Mouse (Mus musculus): Measurements from ENCODE around the gene Stxbp4.

Gene Stxbp4

GRCm38 (mm10) chr11:90558359-90559047, 79.4 kb downstream of the Stxbp4 start:
- no peak for DNase-seq (ENCODE audit: low read depth, low spot score)

GRCm38 (mm10) chr11:90556517-90556916, 81.4 kb downstream of the Stxbp4 start:
- DNase-seq (ENCODE audit: low read depth, low spot score) = no peak

GRCm38 (mm10) chr11:90553963-90554362, 83.9 kb downstream of the Stxbp4 start:
- no peak for DNase-seq (ENCODE audit: low read depth, low spot score)

GRCm38 (mm10) chr11:90552303-90553201, 85.3 kb downstream of the Stxbp4 start:
- no peak for DNase-seq (ENCODE audit: low read depth, low spot score)

- no peak for DNase-seq (ENCODE audit: low read depth, low spot score)
These were observed 89.3 kb downstream of the Stxbp4 start for GRCm38 (mm10) chr11:90548560-90548959.

GRCm38 (mm10) chr11:90538636-90539263, 99.1 kb downstream of the Stxbp4 start:
- DNase-seq (ENCODE audit: low read depth, low spot score) = no peak

- no peak for DNase-seq (ENCODE audit: low read depth, low spot score)
These were observed 112.6 kb downstream of the Stxbp4 start for GRCm38 (mm10) chr11:90525311-90525710.

GRCm38 (mm10) chr11:90521040-90521439, 116.8 kb downstream of the Stxbp4 start:
- DNase-seq (ENCODE audit: low read depth, low spot score) = no peak

GRCm38 (mm10) chr11:90517750-90518149, 120.1 kb downstream of the Stxbp4 start:
- no peak for DNase-seq (ENCODE audit: low read depth, low spot score)

- DNase-seq (ENCODE audit: low read depth, low spot score) = no peak
These were observed 125.2 kb downstream of the Stxbp4 start for GRCm38 (mm10) chr11:90512538-90513219.

- DNase-seq (ENCODE audit: low read depth, low spot score) = no peak
These were observed 136.0 kb downstream of the Stxbp4 start for GRCm38 (mm10) chr11:90501846-90502245.

GRCm38 (mm10) chr11:90499918-90500317, 138.0 kb downstream of the Stxbp4 start:
- no peak for DNase-seq (ENCODE audit: low read depth, low spot score)

- no peak for DNase-seq (ENCODE audit: low read depth, low spot score)
These were observed 139.4 kb downstream of the Stxbp4 start for GRCm38 (mm10) chr11:90498461-90498860.

- DNase-seq (ENCODE audit: low read depth, low spot score) = no peak
These were observed 142.9 kb downstream of the Stxbp4 start for GRCm38 (mm10) chr11:90494981-90495380.

GRCm38 (mm10) chr11:90492511-90492910, 145.4 kb downstream of the Stxbp4 start:
- DNase-seq (ENCODE audit: low read depth, low spot score) = no peak

GRCm38 (mm10) chr11:90489166-90489565, 148.7 kb downstream of the Stxbp4 start:
- no peak for DNase-seq (ENCODE audit: low read depth, low spot score)

GRCm38 (mm10) chr11:90487686-90488085, 150.2 kb downstream of the Stxbp4 start:
- no peak for DNase-seq (ENCODE audit: low read depth, low spot score)

GRCm38 (mm10) chr11:90484750-90485637, 152.9 kb downstream of the Stxbp4 start:
- DNase-seq (ENCODE audit: low read depth, low spot score) = no peak

GRCm38 (mm10) chr11:90483766-90484165, 154.1 kb downstream of the Stxbp4 start:
- DNase-seq (ENCODE audit: low read depth, low spot score) = no peak

GRCm38 (mm10) chr11:90481828-90482227, 156.1 kb downstream of the Stxbp4 start:
- no peak for DNase-seq (ENCODE audit: low read depth, low spot score)

- no peak for DNase-seq (ENCODE audit: low read depth, low spot score)
These were observed 167.6 kb downstream of the Stxbp4 start for GRCm38 (mm10) chr11:90470271-90470670.
